Mouse (Mus musculus) mesoderm, embryonic 11.5 days (tissue): ENCODE data around the gene Gm45021.
A peak's percentile ranks its signal among the peaks of the same experiment; 100 is the strongest.
"Not testable (repeated sequence)": the region's sequence is repeated elsewhere in the genome, so short reads cannot be mapped to it uniquely, and the experiment has no call there.

ENCODE experiments used
- DNase-seq: peaks from one replicate; pipeline ENCODE4 v3.0.0-alpha.2; 2012; ENCODE audit warnings: low read depth, low spot score

Gene Gm45021

DNA sequence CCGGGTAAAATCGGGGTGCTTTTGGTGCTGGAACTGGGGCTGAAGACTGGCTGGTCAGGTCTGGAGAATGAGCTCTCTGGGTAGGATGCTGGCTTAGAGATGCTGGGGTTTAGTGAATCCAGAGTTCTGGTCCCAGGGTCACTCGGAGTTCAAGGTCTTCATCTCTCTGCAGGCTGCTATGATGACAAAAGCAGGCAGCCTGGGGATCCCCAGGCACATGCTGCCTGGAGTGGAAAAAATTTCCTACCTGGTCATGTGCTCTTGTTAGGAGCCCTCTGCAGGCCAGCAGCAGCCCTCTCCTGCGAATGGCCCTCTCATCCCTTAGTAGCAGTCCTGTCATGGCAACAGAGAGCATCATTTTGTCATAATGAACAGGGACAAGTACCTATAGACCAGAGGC lies 24.1 kb downstream of the Gm45021 start:
- no peak for DNase-seq

DNA sequence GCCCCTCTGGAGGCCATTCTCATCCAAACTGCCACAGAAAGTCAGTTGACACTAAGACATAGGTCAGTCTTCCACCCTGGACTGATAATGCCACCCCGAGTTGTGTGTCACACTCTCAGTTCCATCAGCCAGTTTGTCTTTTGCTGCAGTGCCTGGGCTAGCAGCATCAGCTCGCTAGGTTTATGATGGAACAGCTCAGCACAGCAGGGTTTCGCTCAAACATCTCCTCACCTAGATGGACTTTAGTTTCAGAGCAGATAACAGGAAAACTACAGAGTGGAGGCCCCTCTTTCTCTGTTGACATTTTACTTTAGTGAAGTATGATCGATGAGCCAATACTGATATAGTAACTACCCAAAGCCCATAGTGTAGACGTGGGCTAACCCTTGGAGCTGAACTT lies 25.3 kb downstream of the Gm45021 start:
- no peak for DNase-seq

DNA sequence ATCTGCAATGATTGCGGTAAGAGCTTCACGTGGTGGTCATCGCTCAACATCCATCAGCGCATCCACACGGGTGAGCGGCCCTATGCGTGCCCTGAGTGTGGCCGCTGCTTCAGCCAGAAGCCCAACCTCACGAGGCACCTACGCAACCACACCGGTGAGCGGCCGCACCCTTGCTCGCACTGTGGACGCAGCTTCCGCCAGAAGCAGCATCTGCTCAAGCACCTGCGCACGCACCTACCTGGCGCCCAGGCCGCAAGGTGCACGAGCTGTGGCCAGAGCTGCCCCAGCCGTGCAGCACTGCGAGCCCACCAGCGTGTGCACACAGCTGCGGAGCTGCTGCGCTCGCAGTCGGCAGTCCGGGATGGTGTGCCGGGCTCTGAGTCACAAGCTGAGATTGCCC lies 30.6 kb downstream of the Gm45021 start:
- no peak for DNase-seq

DNA sequence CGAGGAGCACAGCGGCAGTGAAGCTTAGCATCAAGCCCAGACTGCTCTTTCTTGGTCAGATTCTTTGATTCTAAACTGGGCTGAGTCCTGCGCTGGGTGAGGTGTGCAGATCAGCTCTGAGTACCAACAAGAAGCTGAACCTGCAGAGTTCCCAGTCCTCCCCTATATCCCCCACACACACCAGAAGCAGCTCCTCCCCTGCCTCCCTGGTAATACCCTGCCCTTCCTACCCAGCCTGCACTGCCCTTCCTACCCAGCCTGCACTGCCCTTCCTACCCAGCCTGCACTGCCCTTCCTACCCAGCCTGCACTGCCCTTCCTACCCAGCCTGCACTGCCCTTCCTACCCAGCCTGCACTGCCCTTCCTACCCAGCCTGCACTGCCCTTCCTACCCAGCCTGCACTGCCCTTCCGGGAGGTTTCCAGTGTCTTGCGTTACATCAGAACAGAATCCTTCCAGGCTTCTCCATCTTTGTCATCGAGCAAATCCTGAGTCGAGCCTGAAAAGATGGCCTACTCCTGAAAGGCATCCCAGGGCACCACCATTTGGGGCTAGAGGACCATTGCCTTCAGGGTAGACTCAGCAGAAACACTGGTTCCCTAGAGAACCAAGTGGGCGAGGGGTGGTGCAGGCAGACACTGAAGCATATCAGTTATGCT lies 32.9 kb downstream of the Gm45021 start:
- not testable (repeated sequence) for DNase-seq

DNA sequence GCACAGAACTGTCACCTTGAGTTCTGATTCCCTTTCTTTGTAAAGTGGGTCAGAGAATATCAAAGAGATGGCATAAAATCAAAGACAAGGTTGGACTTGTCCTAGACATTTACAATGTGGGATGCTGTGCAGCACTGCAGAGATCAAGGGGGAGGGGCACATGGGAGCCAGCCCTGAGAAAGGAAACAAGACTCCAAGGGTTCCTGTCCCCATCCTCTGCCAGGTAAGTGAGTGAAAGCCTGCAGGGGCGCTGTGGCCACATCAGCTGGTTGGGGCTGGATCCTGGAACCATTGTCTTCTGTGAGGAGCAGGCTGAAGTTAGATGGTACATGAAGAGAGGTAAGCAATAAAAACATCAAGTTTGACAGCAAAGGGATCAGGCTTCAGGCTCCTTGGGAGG lies 34.0 kb downstream of the Gm45021 start:
- no peak for DNase-seq

DNA sequence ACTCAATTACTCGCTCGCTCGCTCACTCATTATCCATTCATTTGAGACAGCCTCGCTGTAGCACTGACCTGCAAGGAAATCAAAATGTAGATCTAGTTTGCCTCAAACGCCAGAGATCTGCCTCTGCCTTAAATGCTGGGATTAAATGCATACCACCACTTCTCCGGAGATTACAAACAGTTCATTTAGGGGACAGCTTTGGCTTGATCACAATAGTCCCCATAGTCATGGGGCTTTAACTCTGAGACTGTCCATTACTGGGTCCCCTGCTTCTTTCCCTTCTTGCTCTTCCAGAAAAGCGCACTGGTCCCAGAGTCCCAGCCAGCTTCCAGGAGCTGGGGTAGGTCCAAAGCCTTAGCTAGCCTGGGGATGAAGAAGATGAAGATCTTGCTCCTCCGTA lies 37.1 kb downstream of the Gm45021 start, which contains the start of gene AI854703:
TSS of gene AI854703 (plus strand) at position 301 of the 400 bp plus-strand sequence.
- DNase-seq: no peak

DNA sequence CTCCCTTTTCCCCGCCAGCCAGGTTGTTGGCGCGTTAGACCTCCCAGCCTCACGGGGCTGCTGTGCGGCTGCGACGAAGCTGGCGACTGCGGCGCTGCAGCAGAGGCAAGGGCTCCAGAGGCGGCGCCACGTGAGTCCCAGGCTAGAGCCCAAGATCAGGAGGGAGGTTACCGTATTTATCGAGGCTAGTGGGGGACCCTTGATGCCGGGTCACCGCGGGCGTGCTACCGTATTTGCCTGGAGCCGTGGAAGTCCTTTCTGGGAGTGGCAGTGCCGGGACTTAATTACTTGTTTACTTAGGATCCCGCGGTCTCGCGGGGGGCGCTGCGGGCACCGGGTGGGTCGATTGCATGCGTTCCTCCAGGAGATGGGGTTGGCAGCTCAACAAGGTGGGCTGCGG lies 37.6 kb downstream of the Gm45021 start:
- DNase-seq: peak; percentile 59

DNA sequence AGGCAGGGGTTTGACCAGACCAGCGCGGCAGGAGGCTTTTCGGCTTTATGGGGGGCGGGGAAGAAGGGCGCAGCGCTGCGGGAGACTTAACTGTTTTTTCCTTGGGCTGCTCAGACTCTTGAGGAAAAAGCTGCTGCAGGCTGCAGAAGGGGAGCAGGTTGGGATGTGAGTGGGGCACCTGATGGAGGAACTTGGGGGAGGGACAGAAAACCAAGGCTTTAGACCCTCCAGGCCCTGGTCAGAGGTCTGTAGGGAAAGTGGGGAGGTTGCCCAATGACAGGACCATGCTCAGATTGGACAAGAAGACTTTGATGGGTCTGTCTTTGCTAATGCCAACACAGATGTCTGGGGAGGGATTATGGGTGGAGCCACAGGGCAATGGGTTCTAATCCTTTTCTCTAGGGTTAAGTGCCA lies 38.1 kb downstream of the Gm45021 start:
- DNase-seq: no peak

DNA sequence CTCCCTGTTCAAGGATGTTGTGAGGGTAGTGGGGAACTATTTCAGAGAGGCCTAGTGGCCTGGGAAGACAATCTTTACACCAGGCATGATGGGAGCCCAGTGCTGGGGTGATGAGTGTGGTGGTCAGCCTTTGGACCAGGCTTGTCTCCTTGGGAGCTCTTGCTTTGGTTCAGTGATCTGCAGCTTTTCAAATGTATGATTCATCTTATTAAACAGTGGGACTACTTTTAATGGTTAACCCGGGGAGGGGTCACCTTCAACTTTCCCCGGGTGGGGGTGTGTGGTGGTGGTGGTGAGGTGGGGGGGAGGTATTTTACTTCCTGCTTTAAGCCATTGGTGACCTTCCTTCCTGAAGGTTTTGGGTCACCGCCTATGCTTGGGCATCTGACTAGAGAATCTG lies 39.0 kb downstream of the Gm45021 start:
- DNase-seq: no peak

DNA sequence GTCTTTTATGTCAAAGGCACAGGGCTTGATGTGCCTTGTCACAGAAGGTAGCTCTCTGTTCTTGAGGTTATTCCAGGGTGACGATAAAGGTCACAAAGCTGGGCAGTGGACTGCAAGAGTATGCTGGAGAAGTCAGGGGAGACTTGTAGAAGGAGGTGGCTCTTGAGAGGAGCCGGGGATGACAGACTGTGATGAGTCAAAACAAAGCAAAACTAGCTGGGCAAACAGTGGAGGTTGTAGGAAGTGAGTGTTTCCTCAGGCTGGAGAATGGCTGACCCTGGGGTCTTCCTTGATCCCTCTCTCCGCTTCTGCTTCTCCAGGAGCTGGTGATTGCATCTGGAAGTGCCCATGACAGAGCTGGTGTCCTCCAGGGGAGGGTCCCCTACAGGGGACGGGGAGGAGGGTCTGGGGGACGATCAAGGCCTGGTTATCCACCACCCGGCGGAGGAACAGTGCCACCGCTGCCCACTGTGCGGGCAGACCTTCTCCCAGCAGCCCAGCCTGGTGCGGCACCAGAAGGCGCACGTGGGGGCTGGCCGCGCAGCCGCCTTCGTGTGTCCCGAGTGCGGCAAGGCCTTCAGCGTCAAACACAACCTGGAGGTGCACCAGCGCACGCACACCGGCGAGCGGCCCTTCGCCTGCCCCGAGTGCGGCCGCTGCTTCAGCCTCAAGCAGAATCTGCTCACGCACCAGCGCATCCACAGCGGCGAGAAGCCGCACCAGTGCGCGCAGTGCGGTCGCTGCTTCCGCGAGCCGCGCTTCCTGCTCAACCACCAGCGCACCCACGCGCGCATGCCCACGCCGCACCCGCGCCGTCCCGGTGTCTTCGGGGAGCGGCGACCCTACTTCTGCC lies 39.6 kb downstream of the Gm45021 start:
- DNase-seq: peak; percentile 39

DNA sequence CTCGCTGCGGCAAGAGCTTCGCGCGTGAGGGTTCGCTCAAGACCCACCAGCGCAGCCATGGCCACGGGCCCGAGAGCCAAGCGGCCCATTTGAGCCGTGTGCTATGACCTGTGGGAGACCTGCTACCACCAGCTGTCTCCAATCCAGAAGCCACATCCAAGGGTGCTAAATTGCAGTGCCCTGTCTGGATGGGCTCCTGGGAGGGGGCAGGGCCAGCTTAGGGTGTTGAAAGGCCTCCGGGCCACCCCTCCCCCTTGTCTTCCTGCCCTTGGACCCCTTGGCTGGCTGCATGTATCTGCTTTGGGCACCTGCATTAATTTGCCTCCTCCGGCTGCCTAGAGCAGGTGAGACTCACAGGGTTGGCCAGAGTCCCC lies 40.2 kb downstream of the Gm45021 start:
- no peak for DNase-seq

DNA sequence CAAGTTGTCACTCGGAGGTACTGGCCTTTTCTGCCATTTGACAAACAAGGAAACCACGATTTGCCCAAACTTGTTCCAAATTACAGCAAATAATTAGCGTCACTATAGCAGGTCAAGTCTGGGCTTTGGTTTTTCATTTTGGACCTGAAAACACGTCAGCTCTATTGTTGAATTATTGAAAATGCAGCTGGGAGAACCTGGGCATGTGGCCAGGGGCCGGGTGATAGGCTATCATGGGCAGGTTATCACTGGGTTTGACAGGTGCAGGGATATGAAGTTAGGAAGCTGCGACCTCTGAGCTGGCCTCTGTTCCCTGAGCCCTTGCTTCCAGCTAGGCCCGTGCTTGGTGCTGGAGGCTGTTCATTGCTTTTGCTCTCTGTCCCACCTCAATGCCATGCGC lies 41.4 kb downstream of the Gm45021 start:
- no peak for DNase-seq

DNA sequence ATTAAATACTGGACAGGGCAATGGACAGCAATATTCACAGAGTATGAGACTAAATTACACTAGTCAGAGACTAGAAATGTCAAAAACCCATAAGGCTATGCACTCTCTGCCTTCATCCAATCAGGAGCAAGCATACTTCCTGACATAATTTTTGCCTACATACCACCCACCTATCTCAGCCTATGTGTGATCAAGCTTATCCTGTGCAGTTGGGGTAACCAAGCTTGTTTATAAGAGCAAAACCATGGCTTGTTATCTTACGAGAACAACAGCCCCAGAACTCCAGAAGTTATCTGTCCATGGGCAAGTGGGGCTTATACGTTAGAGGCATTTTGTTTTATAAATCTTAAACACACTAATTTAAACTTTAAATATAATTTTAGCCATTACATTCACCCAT lies 45.7 kb downstream of the Gm45021 start:
- DNase-seq: no peak

DNA sequence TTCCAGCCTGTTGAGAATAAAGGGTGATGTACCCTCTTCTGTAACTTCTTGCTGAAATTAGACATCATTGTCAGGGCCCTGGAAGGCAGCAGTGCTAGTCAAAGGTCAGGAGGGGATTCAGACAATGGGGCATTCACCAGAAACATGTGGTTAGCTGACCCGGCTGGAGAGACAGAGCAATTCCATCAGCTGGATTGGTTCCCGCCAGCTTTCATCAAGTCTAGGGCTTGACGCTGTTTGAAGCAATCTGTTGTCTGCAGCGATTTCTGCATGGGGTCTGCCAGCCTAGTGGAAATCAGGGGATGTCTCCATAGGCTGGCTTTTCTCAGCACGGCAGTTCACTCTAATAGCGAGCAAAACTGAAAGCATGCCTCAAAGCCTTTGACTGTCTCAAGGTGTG lies 47.1 kb downstream of the Gm45021 start:
- DNase-seq: no peak

DNA sequence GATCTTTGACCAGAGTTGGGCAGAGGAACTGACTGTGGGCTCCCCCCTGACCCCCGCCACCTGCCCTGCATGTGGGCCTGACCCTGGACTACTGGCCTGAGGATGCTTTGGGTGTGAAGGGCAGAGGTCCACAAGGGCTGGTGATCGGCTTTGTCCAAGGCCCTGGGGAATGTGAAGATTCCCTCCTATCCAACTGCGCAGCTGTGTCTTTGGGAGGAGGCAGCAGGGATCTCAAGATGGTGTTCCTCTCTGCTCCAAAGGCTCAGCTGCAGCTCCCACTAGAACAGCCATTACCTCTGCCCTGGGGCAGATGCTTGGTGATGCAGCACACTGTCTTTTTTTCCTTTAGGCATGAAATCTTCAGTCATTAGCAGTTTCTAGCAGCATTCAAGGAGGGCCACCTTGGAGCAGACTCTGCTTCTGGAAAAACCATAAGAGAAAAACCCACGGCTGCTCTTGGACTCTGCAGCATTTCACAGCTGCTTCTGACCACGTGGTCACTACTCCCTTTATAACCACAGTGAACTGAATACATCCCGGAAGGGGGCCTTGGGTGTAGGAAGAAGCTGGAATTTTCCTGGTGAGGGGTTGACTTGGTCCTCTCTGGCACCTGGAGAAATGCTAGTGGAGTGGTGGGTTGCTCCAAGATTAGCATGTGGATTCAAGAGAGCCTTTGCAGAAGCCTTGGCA lies 48.5 kb downstream of the Gm45021 start:
- no peak for DNase-seq

DNA sequence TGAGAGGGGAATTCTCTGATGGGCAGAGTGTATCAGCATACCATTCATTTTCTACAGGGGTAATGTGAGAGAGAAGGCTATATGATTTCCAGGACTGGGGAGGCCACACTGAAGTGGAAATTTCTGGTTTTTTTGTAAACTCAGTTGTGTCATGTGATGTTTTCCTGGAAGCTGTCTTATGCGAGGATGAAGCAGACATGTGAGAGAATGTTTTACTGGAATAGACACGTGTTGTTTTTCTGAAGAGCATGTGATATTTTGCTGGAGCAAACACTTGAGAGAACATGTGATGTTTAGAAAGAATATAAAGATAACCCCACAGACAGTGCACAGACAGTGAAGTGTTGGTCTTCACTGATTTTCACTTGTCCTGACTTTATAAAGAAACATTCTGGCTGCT lies 49.1 kb downstream of the Gm45021 start:
- DNase-seq: no peak

DNA sequence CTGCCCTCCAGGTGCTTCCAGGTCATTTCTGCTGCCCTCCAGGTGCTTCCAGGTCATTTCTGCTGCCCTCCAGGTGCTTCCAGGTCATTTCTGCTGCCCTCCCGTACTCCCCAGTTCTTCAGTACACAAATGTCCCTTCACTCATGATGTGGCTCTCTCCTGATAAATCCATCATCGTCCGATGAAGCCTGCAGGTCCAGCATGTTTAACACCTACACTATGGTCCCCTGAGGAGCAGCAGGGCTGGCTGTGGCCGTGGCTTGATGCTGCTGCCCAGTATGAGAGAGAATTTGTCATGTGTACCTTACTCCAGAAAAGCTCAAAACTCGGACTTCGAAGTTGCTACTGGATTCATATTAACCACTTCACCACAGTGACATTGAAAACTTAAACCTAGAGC lies 52.0 kb downstream of the Gm45021 start:
- no peak for DNase-seq

DNA sequence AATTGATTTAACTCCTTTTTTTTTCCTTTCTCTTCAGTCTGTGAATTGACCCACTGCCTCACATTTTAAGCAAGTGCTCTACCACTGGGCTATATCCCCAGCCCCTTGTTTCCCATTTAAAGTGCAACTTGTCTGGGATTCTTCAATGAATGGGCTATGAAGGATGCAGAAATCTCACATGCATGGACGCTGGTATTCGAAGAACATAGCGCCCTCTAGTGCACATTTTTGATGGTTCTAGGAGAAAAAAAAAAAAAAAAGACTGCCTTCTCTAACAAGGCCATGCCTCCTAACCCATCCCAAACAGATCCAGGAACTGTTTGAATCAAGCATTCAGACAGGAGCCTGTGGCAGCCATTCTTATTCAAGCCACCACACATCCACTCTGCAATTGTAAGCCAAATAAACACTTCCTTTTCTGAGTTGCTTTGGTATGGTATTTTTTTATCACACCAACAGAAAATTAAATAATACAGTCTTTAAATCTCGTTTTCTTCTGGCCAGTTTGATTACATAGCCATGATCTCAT lies 53.4 kb downstream of the Gm45021 start:
- peak; percentile 81 for DNase-seq

DNA sequence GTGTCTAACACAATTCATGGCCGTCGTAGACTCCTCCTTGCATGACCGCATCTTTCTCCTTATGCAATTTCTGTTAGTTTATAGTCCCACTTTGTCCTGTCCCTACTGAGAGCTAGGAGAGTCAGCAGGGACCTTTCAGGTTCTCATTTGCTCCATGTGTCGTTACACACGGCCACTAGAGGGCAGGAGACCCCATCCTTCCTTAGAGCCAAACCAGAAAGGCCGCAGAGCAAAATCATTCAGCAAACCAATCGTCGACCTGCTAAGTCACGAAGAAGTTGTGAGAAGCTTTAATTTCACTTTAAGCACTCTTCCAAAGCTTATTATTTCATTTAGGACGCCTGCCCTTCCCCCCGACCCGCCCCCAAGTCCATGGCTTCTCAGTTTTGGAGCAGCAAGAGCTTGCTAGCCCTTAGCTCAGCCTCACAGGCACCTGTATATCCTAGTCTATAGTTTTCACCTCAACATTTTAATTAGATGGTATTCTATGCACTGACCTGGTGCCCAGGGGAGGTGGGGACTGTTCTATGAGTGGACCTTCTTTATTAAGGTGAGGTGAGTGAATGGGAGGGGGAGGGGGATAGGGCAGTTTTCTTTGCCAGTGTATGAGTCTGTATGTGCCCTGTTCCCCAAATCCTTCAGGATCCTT lies 56.4 kb downstream of the Gm45021 start:
- DNase-seq: peak; percentile 73

DNA sequence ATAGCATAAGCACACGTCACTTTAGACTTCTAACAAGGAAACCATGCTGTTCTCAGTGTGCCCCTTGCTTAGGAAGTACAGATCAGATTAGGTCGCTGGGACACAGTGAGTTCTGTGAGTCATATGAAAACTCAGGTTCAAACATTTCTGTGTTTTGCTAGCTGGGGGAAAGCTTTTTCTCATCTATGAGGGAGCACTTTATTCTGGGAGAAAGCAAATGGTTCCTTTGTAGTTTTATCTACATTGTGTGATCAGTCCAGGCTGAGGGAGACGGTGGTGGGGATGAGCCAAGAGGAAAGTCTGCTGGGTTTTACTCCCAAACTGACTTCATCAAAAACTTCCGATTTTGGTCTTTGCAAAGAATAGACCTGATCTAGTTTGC lies 56.9 kb downstream of the Gm45021 start:
- no peak for DNase-seq

DNA sequence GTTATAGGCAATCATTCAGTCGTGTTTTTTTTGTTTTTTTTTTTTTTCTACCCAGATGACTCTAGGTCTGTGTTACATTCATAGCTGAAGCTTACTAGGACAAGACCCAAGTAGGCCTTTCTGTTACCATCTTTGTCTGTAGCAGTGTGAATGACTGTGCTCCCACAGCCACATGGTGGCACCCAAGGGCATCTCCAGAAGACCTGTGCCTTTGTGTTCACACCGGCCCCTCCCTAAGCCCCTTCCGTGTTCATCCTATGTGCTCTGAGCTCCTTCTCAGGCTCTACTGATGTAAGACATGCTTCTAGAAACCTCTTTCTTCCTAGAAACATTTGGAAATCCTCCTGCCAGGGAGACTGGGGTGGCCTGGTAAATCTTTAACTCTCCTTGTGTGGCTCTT lies 57.6 kb downstream of the Gm45021 start, which contains the start of gene Gimap8:
TSS of gene Gimap8 (plus strand) at position 240 of the 400 bp plus-strand sequence.
- no peak for DNase-seq

DNA sequence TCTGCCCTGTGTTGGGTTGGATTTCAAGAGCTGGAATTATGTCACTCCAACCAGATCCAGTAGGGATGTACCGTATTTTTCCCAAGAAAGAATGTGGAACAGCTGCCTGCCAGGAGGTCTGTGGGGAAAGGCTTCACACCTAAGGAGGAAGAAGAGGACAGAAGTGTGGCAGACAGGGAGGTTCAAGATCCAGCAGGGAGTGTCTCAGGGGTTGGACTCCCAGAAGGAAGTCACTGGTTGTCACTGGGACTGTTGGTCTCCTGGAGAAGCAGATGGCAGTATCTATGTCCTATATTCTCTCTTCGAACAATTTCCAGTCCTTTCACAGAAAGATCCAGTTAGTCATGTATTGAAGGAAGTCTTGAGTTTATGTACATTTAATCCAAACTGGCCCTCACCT lies 58.2 kb downstream of the Gm45021 start:
- DNase-seq: no peak
